Mouse (Mus musculus) kidney, embryonic 16.5 days (tissue): ENCODE measurements around the gene Dffa. TPM values are rescaled to one million over a fixed set of nuclear protein-coding genes. Genes with fewer than 3 reads are reported as not detected.

ENCODE experiments used
- ATAC-seq: fragments of 200-750 bp; cut with Nextera tagmentation; 2 replicates; pipeline ENCODE4 v1.8.0; 2017; ENCODE audit warnings: moderate TSS enrichment; ENCODE audit not compliant: low FRiP score, low TSS enrichment
- H3K27ac ChIP-seq: fragments of 300-500 bp; sonication (generic); 2 replicates; pipeline ENCODE4 v1.5.1; 2014; ENCODE audit warnings: low read length
- H3K27me3 ChIP-seq: fragments of 300-500 bp; sonication (generic); 2 replicates; pipeline ENCODE4 v1.6.1; 2014; ENCODE audit warnings: low read length, control low read depth, mixed read lengths; ENCODE audit not compliant: insufficient read depth
- H3K36me3 ChIP-seq: fragments of 300-500 bp; sonication (generic); 2 replicates; pipeline ENCODE4 v1.6.1; 2014; ENCODE audit warnings: low read length, control low read depth, mixed read lengths; ENCODE audit not compliant: insufficient read depth
- H3K4me1 ChIP-seq: fragments of 300-500 bp; sonication (generic); 2 replicates; pipeline ENCODE4 v1.6.1; 2014; ENCODE audit warnings: low read length, control low read depth, mixed read lengths; ENCODE audit not compliant: insufficient read depth
- H3K4me2 ChIP-seq: fragments of 300-500 bp; sonication (generic); replicated peaks from 2 replicates; pipeline ENCODE4 v1.6.1; 2014; ENCODE audit warnings: low read depth, low read length
- H3K4me3 ChIP-seq: fragments of 300-500 bp; sonication (generic); 2 replicates; pipeline ENCODE4 v1.5.1; 2014; ENCODE audit warnings: mild to moderate bottlenecking, low read length
- H3K9ac ChIP-seq: fragments of 300-500 bp; sonication (generic); replicated peaks from 2 replicates; pipeline ENCODE4 v1.6.1; 2014; ENCODE audit warnings: low read length
- H3K9me3 ChIP-seq: fragments of 300-500 bp; sonication (generic); 2 replicates; pipeline ENCODE4 v1.6.1; 2016; ENCODE audit warnings: low read length, control low read depth
- WGBS: fragments of 180-500 bp; shearing (Covaris S2); extraction: QIAGEN DNeasy Blood & Tissue Kit; methylation state at CpG from one replicate; pipeline ENCODE4 v1.1.7; 2014; 5-methylcytosine and 5-hydroxymethylcytosine counted together
- polyA plus RNA-seq: library from polyadenylated mRNA; unstranded; fragments of >200 nt; fragmentation: Nextera tagmentation; extraction: Ambion mirVana; gene quantifications from 2 replicates; pipeline ENCODE4 v1.2.1, GENCODE M21; 2015

Gene Dffa
- polyA plus RNA-seq, 1 experiment from 2014 or later = 39.0 TPM

DNA sequence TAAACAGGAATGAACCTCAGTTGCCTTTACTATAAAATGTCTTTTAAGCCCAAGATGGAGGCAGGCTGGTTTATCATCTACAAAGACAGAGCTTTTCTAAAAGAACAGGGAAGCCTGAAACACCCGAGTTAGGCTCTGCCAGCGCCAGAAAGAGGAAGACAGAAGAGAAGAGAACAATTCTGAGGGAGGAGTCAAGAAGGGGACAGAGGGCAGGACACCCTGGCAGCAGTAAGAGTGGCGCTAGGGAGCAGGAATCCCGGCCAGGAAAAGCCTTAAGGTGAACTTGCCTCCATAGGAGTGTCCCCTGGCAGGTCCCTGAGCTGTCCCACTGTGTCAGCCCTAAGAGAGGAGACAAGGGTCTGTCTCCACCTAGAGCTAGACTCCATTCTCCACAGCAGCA is 39.6 kb downstream of the Dffa start:
- H3K4me1 ChIP-seq = peaks cover 9% of the 10 kb centered on the region; the same call in 1 of the 2 replicates
- no peak overlapping the region for H3K9ac ChIP-seq
- H3K9me3 ChIP-seq = no peaks in the 10 kb centered on the region
- 16% methylated on average over 4 of the region's 4 CpGs for WGBS
- no peaks in the 10 kb centered on the region for H3K27me3 ChIP-seq
- H3K4me3 ChIP-seq = no peak overlapping the region
- no peak overlapping the region for H3K4me2 ChIP-seq
- no peaks in the 10 kb centered on the region for H3K36me3 ChIP-seq
- no peak for ATAC-seq
- H3K27ac ChIP-seq = no peak overlapping the region

DNA sequence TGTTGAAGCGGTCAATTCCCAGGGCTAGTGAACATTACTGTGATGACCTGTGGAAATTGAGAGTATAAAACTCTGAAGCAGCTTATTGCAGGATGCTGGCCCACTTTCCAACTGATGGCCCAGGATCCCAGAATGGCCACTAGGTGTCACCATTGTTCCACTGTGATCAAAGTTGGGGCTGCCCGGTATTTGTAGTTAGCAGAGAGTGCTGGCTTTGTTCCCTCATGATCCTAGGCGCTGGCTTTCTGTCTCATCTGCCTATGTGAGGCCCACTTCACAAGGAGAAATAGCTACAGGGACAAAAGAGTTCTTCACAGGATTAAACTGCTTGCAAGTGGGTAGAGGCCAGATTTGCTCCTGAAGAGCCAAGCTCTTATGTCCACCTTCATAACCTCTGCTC is 40.5 kb downstream of the Dffa start:
- no peaks in the 10 kb centered on the region for H3K9me3 ChIP-seq
- H3K27me3 ChIP-seq = no peaks in the 10 kb centered on the region
- H3K4me3 ChIP-seq = no peak overlapping the region
- no peak overlapping the region for H3K4me2 ChIP-seq
- WGBS = 1% methylated on average over 3 of the region's 3 CpGs
- no peaks in the 10 kb centered on the region for H3K36me3 ChIP-seq
- no peak overlapping the region; the same call in 1 of the 2 replicates for H3K9ac ChIP-seq
- peaks cover 9% of the 10 kb centered on the region; the same call in 1 of the 2 replicates for H3K4me1 ChIP-seq
- peak; percentile 90 for ATAC-seq
- H3K27ac ChIP-seq = no peak overlapping the region

DNA sequence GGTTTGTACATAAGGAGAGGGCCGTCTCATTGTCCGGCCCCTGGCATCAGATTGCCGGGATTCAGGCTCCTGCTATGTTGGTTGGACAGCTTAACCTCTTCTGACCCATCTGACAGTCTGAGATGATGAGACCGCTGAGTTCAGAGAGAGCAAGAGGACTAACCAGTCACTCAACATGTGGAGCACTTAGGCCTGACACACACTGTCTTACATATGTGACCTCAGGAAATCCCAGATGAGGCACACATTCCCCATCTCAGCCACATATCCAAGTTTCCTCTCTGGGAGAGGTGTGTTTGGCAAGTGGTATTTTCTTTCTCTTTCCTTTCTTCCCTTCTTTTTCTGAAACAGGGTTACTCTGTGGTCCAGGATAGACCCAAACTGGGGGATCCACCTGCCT is 41.2 kb downstream of the Dffa start:
- WGBS = 84% methylated on average over 4 of the region's 4 CpGs

DNA sequence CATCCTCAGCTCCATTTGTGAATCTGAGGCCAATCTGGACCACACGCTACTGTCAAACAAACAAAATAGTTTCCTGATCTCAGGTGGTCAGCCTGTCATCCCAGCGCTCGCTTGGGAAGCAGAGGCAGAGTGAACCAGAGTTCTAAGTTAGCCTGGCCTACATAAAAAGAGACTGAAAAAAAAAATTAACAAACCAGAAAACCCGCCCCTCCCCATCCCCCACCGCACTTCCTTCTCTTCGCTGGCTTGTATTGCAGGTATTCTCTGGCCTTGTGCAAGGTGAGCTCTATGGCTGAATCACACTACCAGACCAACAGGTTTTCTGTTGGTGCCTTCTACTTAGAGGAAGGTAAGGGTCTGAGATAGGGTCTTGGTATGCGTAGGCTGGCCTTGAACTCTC is 43.6 kb downstream of the Dffa start:
- H3K9ac ChIP-seq = no peak overlapping the region
- ATAC-seq = no peak
- H3K36me3 ChIP-seq = peaks cover 22% of the 10 kb centered on the region
- no peak overlapping the region for H3K4me3 ChIP-seq
- no peaks in the 10 kb centered on the region for H3K9me3 ChIP-seq
- peaks cover 9% of the 10 kb centered on the region; the same call in 1 of the 2 replicates for H3K4me1 ChIP-seq
- WGBS = 83% methylated on average over 7 of the region's 7 CpGs
- no peaks in the 10 kb centered on the region for H3K27me3 ChIP-seq
- H3K27ac ChIP-seq = 0 out of 2 replicates have a peak overlapping the region, but pooled peaks have one; percentile 22
- H3K4me2 ChIP-seq = no peak overlapping the region

More for the DNA sequence above, 41.2 kb downstream of the Dffa start:
- no peaks in the 10 kb centered on the region for H3K9me3 ChIP-seq
- ATAC-seq = no peak
- H3K27me3 ChIP-seq = no peaks in the 10 kb centered on the region
- H3K36me3 ChIP-seq = 0 out of 2 replicates have a peak, but pooled peaks cover under 1% of the 10 kb centered on the region
- no peak overlapping the region for H3K4me2 ChIP-seq
- peaks cover 9% of the 10 kb centered on the region; the same call in 1 of the 2 replicates for H3K4me1 ChIP-seq
- no peak overlapping the region for H3K9ac ChIP-seq
- no peak overlapping the region for H3K4me3 ChIP-seq
- no peak overlapping the region for H3K27ac ChIP-seq

DNA sequence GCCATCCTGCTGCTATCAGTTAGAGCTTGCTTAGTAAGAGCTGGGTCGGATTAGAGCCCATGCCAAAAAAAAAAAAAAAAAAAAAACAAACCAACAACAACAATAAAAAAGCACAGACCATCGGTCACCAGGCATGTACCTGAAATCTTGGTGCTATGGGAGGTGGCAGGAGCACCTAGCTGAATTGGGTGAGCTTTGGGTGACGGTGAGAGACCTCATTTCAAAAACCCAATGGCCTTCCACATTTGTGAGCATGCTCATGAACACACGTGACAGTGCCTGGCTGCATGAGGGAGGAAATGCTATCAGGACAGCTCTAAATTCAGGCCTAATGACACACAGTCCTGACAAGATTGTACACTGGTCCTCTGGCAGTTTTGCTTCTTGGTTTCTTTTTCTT is 44.1 kb downstream of the Dffa start:
- no peaks in the 10 kb centered on the region for H3K27me3 ChIP-seq
- H3K27ac ChIP-seq = 0 out of 2 replicates have a peak overlapping the region, but pooled peaks have one; percentile 22
- H3K4me2 ChIP-seq = no peak overlapping the region
- no peak overlapping the region for H3K9ac ChIP-seq
- WGBS = 77% methylated on average over 4 of the region's 4 CpGs
- peaks cover 9% of the 10 kb centered on the region; the same call in 1 of the 2 replicates for H3K4me1 ChIP-seq
- ATAC-seq = no peak
- H3K4me3 ChIP-seq = no peak overlapping the region
- H3K36me3 ChIP-seq = peaks cover 27% of the 10 kb centered on the region
- H3K9me3 ChIP-seq = no peaks in the 10 kb centered on the region

DNA sequence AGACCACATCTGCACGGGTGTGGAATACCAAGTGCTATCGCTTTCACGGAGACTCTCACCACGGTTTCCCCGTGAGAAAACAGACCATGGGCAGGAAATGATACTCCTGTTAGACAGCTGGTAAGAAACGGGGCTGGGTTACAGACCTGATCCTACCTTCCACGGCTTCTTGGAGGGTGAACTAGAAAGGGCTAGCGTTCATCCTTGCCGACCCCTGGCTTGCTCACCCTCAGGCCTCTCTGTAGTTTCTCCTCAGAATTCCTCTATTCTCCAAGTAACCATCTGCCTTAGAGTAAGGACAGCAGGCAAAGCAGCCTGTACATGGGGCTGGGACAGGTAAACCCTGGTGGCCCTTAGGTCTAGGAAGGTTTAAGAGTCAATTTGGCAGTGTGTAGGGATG is 45.2 kb downstream of the Dffa start:
- H3K36me3 ChIP-seq = peaks cover 39% of the 10 kb centered on the region

DNA sequence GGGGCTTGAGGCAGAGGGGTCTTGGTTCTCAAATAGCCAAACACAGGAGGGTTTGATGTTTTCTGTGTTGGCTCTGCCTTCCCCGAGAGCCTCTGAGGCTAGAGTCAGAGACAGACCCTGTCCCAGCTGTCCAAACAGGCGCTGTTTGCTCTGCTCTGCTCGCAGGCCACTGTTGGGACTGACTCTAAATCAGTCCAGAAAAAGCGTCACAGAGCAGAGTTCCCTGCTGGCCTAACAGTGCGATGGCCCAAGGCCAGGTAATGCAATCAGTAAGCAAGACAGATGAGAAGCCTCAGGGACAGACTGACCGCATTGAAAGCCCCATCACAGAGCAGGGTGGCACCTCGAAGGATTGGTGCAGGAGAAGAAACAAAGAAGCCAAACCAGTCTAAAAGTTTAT is 45.7 kb downstream of the Dffa start:
- 33% methylated on average over 7 of the region's 7 CpGs for WGBS
- Histone ChIP-seq H3K4me2 (no peak overlapping the region), H3K4me1 (peaks cover 9% of the 10 kb centered on the region; the same call in 1 of the 2 replicates), H3K4me3 (no peak overlapping the region), H3K36me3 (peaks cover 43% of the 10 kb centered on the region), H3K9me3 (no peaks in the 10 kb centered on the region), H3K27ac (no peak overlapping the region), H3K27me3 (no peaks in the 10 kb centered on the region), H3K9ac (no peak overlapping the region)
- no peak; the same call in 1 of the 2 replicates for ATAC-seq

More for the DNA sequence above, 45.2 kb downstream of the Dffa start:
- Histone ChIP-seq H3K4me3 (no peak overlapping the region), H3K4me1 (peaks cover 9% of the 10 kb centered on the region; the same call in 1 of the 2 replicates), H3K27ac (no peak overlapping the region), H3K27me3 (no peaks in the 10 kb centered on the region), H3K4me2 (no peak overlapping the region), H3K9me3 (no peaks in the 10 kb centered on the region), H3K9ac (no peak overlapping the region)
- ATAC-seq = no peak
- WGBS = 59% methylated on average over 9 of the region's 9 CpGs

DNA sequence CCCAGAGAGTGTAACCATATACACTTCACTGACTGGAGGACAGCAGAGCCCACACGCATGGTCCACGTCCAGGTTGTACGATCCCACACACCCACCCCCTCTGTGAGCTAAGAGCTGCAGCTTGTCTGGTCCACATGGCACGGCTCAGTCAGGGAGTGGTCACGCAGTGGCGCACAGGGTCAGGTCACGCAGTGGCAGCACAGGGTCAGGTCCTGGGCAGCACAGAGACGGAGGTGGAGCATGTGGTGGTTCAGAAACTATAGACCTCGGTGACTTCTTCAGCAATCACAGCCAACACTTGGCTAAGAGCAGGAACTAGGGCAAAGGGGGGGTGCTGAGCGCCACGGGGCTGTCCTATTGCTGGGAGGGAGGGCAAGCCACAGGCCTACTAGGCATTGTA is 46.3 kb downstream of the Dffa start:
- Histone ChIP-seq H3K36me3 (peaks cover 49% of the 10 kb centered on the region), H3K27ac (no peak overlapping the region), H3K27me3 (no peaks in the 10 kb centered on the region), H3K9me3 (no peaks in the 10 kb centered on the region), H3K4me3 (no peak overlapping the region), H3K9ac (no peak overlapping the region), H3K4me2 (no peak overlapping the region), H3K4me1 (peaks cover 9% of the 10 kb centered on the region; the same call in 1 of the 2 replicates)
- peak; percentile 49 for ATAC-seq
- WGBS = 44% methylated on average over 11 of the region's 11 CpGs

DNA sequence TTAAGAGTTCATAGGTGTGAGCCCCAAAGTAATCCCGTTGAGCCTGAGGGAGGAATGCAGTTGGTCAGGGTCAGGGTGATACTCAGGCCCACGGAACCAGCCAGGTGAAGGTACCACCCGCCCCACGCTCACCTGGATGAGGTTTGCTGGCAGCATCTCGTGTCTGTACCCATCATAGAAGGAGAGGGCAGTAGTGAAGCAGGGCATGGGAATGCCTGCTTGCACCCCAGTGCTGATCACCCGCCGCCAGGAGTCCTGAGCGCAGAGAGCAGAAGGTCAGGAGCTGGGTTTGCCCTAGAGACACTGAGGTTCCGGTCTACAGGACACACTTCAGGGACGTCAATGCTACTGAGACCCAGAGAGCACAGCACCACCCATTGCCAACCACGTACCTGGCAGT is 46.8 kb downstream of the Dffa start:
- H3K4me2 ChIP-seq = no peak overlapping the region
- peaks cover 9% of the 10 kb centered on the region; the same call in 1 of the 2 replicates for H3K4me1 ChIP-seq
- H3K9ac ChIP-seq = no peak overlapping the region
- peaks cover 54% of the 10 kb centered on the region for H3K36me3 ChIP-seq
- H3K9me3 ChIP-seq = no peaks in the 10 kb centered on the region
- WGBS = 84% methylated on average over 11 of the region's 11 CpGs
- no peak overlapping the region for H3K4me3 ChIP-seq
- no peak overlapping the region for H3K27ac ChIP-seq
- ATAC-seq = no peak
- no peaks in the 10 kb centered on the region for H3K27me3 ChIP-seq

DNA sequence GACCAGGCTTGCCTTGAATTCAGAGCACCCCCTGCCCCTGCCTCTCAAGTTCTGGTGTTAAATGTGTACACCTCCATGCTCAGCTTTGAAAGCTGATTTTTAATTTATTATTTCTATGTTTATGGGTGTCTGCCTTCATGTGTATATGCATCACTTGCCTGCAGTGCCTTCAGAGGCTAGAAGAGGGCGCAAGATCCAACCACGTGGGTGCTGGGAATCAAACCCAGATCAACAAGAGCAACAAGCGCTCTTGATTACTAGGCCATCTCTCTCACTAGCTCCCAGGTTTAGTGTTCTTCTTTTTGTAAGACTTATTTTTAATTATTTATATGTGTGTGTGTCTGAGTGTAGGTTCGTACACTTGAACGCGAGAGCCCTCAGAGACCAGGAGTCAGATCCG is 50.9 kb downstream of the Dffa start:
- no peak overlapping the region for H3K9ac ChIP-seq
- no peaks in the 10 kb centered on the region for H3K4me1 ChIP-seq
- no peak for ATAC-seq
- 98% methylated on average over 7 of the region's 7 CpGs for WGBS
- no peak overlapping the region for H3K4me2 ChIP-seq
- H3K36me3 ChIP-seq = peaks cover 87% of the 10 kb centered on the region
- no peak overlapping the region for H3K27ac ChIP-seq
- H3K9me3 ChIP-seq = no peaks in the 10 kb centered on the region
- no peak overlapping the region for H3K4me3 ChIP-seq
- no peaks in the 10 kb centered on the region for H3K27me3 ChIP-seq
